Mouse (Mus musculus) brown adipose tissue, adult 24 weeks (tissue): ENCODE measurements around the gene Txn2. TPM values are rescaled to one million over a fixed set of nuclear protein-coding genes. Genes with fewer than 3 reads are reported as not detected.
"Not testable (repeated sequence)": the region's sequence is repeated elsewhere in the genome, so short reads cannot be mapped to it uniquely, and the experiment has no call there.

Experiments
- H3K27ac ChIP-seq: fragments of 200-500 bp; replicated peaks from 2 replicates; pipeline ENCODE4 v1.5.1; 2012; ENCODE audit warnings: low read depth, mild to moderate bottlenecking, low read length
- H3K4me1 ChIP-seq: fragments of 200-500 bp; 2 replicates; pipeline ENCODE4 v1.6.1; 2012; ENCODE audit warnings: low read length, mixed read lengths; ENCODE audit not compliant: control insufficient read depth, insufficient read depth, insufficient read length
- H3K4me3 ChIP-seq: fragments of 200-500 bp; 2 replicates; pipeline ENCODE4 v1.5.1; 2012; ENCODE audit warnings: low read depth, mild to moderate bottlenecking, low read length, moderate library complexity; ENCODE audit not compliant: insufficient read depth
- polyA plus RNA-seq: library from polyadenylated mRNA; stranded (reverse); fragments of >200 nt; gene quantifications from 2 replicates; pipeline ENCODE4 v1.2.4, GENCODE M21; 2012; ENCODE audit not compliant: missing spikeins, insufficient read depth, insufficient read length

The Txn2 gene
- polyA plus RNA-seq, 1 experiment, result 696 TPM

DNA sequence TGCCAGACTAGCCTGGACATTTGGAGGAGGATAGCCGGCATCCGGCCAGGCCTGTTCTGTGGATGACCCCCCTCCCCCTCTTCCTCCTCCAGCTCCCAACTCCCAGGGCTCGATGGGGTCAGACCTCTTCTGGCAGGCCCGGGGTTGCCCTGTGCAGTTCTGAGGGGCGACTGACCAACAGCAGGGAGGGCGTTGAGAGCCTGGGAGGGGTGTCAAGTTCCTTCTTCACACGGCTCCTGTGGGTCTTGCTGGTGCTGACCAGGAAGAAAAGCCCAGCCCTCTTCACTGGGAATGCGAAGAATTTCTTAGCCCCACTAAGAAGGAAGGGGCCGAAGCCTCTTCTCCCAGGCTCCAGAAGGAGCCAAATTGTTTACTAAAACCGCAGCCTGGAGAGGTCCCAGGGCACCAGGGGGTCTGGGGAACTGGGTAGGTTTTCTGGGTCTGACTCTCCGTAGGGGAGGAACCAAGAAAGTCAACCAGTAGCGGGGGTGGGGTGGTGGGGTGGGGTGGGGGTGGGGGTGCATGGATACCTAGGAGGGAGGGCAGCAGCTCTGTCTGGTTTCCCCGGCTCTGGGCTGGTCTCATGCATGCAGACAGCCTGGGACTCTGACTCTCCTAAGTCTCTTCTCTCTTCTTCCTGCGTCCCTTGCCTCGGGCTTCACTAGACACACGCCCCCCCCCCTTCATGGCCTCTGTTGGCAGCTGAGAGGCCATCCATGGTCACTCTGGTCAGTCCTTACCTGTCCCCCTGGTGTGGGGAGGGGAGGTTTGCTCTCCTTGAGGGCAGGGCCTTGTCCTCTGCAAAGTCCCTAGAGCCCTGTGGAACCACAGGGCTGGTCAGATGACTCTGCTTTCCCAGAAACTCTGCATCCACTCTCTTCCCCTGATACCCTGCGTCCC lies 45.8 kb downstream of the Txn2 start:
- peak overlapping the region; percentile 23 for H3K27ac ChIP-seq

GRCm38 (mm10) chr15:77882297-77882696 lies 46.5 kb downstream of the Txn2 start:
- H3K4me3 ChIP-seq, result no peak overlapping the region
- H3K4me1 ChIP-seq, result no peaks in the 10 kb centered on the region; the same call in 1 of the 2 replicates
- no peak overlapping the region for H3K27ac ChIP-seq

More for the DNA sequence above, 45.8 kb downstream of the Txn2 start:
- no peaks in the 10 kb centered on the region; the same call in 1 of the 2 replicates for H3K4me1 ChIP-seq
- H3K4me3 ChIP-seq, result no peak overlapping the region

DNA sequence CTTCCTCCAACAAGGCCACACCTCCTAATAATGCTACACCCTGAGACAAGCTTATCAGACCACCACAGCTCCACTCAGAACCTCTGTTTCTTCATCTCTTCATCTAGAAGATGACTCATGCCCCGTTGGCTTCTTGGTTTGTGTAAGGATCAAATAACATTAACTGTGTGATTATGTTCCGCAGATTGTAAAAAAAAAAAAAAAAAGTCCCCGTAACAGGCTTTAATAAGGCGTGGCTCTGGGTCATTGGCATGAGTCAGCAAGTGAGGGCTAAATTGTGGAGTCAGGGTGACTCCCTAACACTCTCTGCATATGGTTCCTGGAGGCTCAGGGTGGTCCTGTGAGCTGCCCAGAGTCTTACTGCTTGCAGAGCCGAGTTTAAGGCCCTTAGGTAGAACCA lies 47.1 kb downstream of the Txn2 start:
- Histone ChIP-seq H3K4me3 (no peak overlapping the region), H3K4me1 (no peaks in the 10 kb centered on the region; the same call in 1 of the 2 replicates), H3K27ac (no peak overlapping the region)

DNA sequence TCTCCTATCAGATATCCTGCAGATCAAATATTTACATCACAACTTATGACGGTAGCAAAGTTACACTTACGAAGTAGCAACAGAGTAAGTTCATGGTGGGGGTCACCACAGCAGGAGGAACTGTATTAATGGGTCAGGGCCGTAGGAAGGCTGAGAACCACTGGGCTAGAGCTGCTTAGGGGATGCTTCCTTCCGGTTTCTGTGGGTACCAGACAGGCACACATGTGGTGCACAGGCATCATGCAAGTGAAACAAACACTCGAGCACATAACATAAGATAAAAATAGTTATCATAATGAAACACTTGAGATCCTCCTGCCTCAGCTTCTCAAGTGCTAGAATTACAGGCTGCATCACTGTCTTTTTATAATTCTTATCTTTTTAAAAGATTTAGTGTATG lies 48.1 kb downstream of the Txn2 start:
- H3K4me1 ChIP-seq, result no peaks in the 10 kb centered on the region; the same call in 1 of the 2 replicates
- no peak overlapping the region for H3K27ac ChIP-seq
- H3K4me3 ChIP-seq, result no peak overlapping the region

GRCm38 (mm10) chr15:77879756-77880155 lies 49.0 kb downstream of the Txn2 start:
- no peaks in the 10 kb centered on the region; the same call in 1 of the 2 replicates for H3K4me1 ChIP-seq
- H3K4me3 ChIP-seq, result no peak overlapping the region
- H3K27ac ChIP-seq, result no peak overlapping the region

- no peak overlapping the region for H3K27ac ChIP-seq
- H3K4me3 ChIP-seq, result no peak overlapping the region
- H3K4me1 ChIP-seq, result no peaks in the 10 kb centered on the region; the same call in 1 of the 2 replicates
Measured at GRCm38 (mm10) chr15:77877209-77877608, 51.6 kb downstream of the Txn2 start.

DNA sequence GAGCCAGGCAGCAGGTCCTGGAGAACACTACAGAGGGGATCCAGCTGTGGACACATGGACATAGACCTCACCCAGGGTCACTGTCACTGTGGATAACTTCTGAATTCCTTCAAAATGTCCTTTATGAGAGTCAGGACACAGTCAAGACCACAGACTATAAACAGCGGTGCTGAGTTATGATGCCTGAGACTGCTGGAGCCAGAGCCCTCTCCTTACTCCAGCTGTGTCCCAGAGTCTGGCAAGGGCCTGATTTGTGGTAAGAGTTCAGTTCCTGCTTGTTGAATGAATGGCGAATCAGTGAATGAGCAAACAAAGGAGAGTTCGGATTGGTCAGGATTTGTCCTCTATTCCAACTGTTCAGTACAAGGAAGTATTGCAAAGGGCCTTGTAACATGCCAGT lies 52.1 kb downstream of the Txn2 start:
- Histone ChIP-seq H3K27ac (no peak overlapping the region), H3K4me1 (no peaks in the 10 kb centered on the region; the same call in 1 of the 2 replicates)

GRCm38 (mm10) chr15:77875953-77876352 lies 52.9 kb downstream of the Txn2 start:
- no peak overlapping the region for H3K4me3 ChIP-seq
- H3K4me1 ChIP-seq, result no peaks in the 10 kb centered on the region; the same call in 1 of the 2 replicates
- H3K27ac ChIP-seq, result no peak overlapping the region

More for the DNA sequence above, 52.1 kb downstream of the Txn2 start:
- no peak overlapping the region for H3K4me3 ChIP-seq

DNA sequence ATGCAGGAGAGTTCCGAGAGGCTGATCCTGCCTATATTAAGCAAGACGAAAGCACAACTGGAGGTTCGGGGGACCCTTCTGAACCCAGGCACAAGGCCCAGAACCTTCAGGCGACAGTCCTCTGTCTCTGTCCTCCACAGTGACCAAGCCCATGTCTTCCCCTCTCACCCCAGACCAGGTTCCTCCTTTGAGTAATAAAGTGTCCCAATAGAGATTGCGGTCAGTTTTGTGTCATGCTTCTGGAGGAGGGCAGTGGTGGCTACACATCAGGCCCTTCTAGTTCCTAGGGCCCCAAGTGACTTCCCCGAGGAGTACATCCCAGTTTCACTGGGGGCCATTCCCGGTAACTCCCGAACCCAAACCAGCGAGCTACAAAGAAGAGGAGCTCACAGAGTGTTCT lies 54.0 kb downstream of the Txn2 start:
- Histone ChIP-seq H3K27ac (no peak overlapping the region), H3K4me3 (no peak overlapping the region), H3K4me1 (no peaks in the 10 kb centered on the region; the same call in 1 of the 2 replicates)

- Histone ChIP-seq H3K4me3 (no peak overlapping the region), H3K27ac (no peak overlapping the region), H3K4me1 (no peaks in the 10 kb centered on the region)
Measured at GRCm38 (mm10) chr15:77874310-77874709, 54.5 kb downstream of the Txn2 start.

DNA sequence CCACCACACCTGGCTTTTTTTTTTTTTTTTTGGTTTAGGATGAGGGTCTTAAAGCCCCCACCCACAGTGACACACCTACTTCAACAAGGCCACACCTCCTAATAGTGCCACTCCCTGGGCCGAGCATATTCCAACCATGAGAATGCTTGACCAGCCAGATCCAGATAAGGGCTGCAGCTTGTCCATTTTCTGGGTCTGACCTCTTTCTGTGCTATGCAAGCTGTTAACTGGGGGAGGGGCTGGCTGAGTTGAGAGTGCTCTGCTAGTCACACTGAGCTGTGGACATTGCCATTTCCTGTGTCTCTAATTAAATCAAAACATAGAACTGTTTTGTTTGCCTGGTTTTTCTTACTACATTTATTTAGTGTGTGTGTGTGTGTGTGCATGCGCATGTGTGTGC lies 55.2 kb downstream of the Txn2 start:
- H3K4me1 ChIP-seq, result no peaks in the 10 kb centered on the region
- H3K4me3 ChIP-seq, result no peak overlapping the region
- no peak overlapping the region for H3K27ac ChIP-seq

DNA sequence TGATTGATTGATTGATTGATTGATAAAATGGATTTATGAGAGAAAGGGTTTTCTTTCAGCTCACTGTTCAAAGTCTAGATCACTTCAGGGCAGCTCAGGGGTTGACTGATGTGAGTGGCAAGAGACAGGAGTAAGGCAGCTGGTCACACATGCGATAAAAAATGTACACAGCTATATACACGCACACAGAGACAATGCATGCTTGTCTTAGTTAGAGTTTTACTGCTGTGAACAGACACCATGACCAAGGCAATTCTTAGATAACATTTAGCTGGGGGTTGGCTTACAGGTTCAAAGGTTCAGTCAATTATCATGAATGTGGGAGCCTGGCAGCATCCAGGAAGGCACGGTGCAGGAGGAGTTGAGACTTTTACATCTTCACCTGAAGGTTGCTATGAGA lies 55.8 kb downstream of the Txn2 start:
- H3K4me3 ChIP-seq, result no peak overlapping the region
- H3K27ac ChIP-seq, result no peak overlapping the region
- no peaks in the 10 kb centered on the region for H3K4me1 ChIP-seq

DNA sequence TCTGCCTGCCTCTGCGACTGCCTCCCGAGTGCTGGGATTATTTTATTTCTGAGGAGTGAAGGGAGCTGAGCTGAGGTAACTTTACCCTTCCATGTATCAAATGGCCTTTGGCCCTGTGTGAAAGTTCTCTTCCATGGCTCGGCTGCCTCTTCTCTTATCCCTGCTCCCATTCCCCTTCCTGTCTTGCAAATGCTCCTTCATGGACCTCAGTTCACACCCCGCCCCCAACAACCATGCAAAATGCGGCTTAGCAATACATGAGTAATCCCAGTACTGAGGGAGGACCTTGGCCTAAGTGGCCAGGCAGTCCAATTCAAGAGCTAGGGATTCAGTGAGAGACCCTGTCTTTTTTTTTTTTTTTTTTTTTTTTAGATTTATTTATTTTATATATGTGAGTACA lies 60.5 kb downstream of the Txn2 start:
- Histone ChIP-seq H3K4me1 (peaks cover 16% of the 10 kb centered on the region), H3K27ac (0 out of 2 replicates have a peak overlapping the region, but pooled peaks have one; percentile 2), H3K4me3 (no peak overlapping the region)

- H3K4me3 ChIP-seq, result not testable (repeated sequence)
- Histone ChIP-seq H3K4me1 (peaks cover 22% of the 10 kb centered on the region), H3K27ac (peak overlapping the region; percentile 98)
Measured at GRCm38 (mm10) chr15:77867231-77867968, 61.4 kb downstream of the Txn2 start.

GRCm38 (mm10) chr15:77866583-77867220 lies 62.1 kb downstream of the Txn2 start:
- Histone ChIP-seq H3K27ac (peak overlapping the region; percentile 98), H3K4me3 (no peak overlapping the region), H3K4me1 (peaks cover 22% of the 10 kb centered on the region)
